Mouse (Mus musculus) embryonic fibroblast, embryonic 13.5 days (primary cell): Measurements from ENCODE around the gene Cenpp.

ENCODE experiments used
- CTCF ChIP-seq: IDR thresholded peaks from 2 replicates; pipeline ENCODE4 v1.5.1; 2011; ENCODE audit warnings: mild to moderate bottlenecking, control low read depth, low read length, moderate library complexity, borderline replicate concordance; ENCODE audit not compliant: insufficient read depth
- POLR2A ChIP-seq: IDR thresholded peaks from 2 replicates; pipeline ENCODE4 v1.6.1; 2011; ENCODE audit warnings: low read depth, mild to moderate bottlenecking, control low read depth, low read length, moderate library complexity

- no peak for TF ChIP-seq CTCF
- TF ChIP-seq POLR2A: no peak
Measured at GRCm38 (mm10) chr13:49421606-49421917, 231.0 kb downstream of the Cenpp start.
